Mouse (Mus musculus) megakaryocyte, embryonic 14.5 days (primary cell): ENCODE data around the gene Panx1. TPM values are rescaled to one million over a fixed set of nuclear protein-coding genes. Genes with fewer than 3 reads are reported as not detected.

Experiments
- H3K27me3 ChIP-seq: replicated peaks from 2 replicates; pipeline ENCODE3; 2012; ENCODE audit warnings: inconsistent platforms
- H3K36me3 ChIP-seq: replicated peaks from 2 replicates; pipeline ENCODE3; 2012; ENCODE audit warnings: low read length, inconsistent platforms, mixed read lengths
- H3K4me1 ChIP-seq: 2 replicates; pipeline ENCODE4 v1.6.1; 2012; ENCODE audit warnings: inconsistent platforms
- H3K4me3 ChIP-seq: replicated peaks from 2 replicates; pipeline ENCODE3; 2012; ENCODE audit warnings: moderate library complexity, mild to moderate bottlenecking, inconsistent platforms
- H3K9me3 ChIP-seq: 2 replicates; pipeline ENCODE4 v1.6.1; 2012; ENCODE audit warnings: inconsistent platforms
- FLI1 ChIP-seq: IDR thresholded peaks from 2 replicates; pipeline ENCODE4 v1.6.1; 2012; ENCODE audit warnings: low read length, inconsistent platforms, mixed read lengths
- GATA1 ChIP-seq: IDR thresholded peaks from 3 replicates; pipeline ENCODE4 v1.6.1; 2012; ENCODE audit warnings: mixed read lengths, low read length, inconsistent platforms, borderline replicate concordance
- polyA plus RNA-seq: library from polyadenylated mRNA; stranded (reverse); fragments of >175 nt; gene quantifications from 2 replicates; pipeline ENCODE4 v1.2.3, GENCODE M21; 2012; ENCODE audit warnings: low replicate concordance; ENCODE audit not compliant: insufficient read depth

Gene Panx1
- polyA plus RNA-seq, 1 experiment = 13.0 TPM

DNA sequence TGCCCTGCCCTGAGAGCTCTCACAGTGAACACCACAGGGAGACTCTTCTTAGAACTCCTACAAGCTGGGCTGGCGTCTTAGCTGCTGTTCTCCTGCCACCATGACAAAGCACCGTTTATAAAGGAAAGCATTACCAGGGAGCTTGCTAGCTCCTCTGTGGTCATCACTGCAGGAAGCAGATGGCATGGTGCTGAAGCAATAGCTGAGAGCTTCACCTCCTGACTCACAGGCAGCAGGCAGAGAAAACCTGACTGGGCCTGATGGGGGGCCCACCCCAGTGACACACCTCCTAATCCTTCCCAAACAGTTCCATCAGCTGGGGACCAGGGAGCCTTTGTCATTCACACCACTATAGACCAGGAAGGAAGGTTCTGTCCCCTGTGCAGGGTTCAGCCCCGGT is 7.6 kb downstream of the Panx1 start:
- peaks cover 81% of the 10 kb centered on the region for H3K4me1 ChIP-seq
- H3K9me3 ChIP-seq = peaks cover 35% of the 10 kb centered on the region
- no peaks in the 10 kb centered on the region for H3K27me3 ChIP-seq
- H3K4me3 ChIP-seq = peak overlapping the region; percentile 87
- TF ChIP-seq FLI1 (peak; percentile 90), GATA1 (peak; percentile 65)
- peaks cover 57% of the 10 kb centered on the region for H3K36me3 ChIP-seq

DNA sequence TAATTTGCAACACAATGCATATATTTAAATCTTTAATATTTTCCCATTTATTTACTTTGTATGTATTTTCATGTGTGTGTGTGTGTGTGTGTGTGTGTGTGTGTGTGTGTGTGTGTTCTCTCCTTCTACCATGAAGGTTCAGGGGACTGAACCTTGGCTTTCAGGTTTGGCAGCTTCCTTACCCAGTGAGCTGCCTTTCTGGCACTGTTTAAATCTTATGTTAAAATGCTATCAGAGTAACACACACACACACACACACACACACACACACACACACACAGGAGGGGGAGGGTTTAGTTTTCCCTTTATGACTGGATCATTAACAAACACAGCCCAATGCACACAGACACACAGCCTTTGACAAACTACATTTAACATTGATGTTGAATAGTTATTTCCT is 8.0 kb downstream of the Panx1 start:
- peaks cover 35% of the 10 kb centered on the region for H3K9me3 ChIP-seq
- TF ChIP-seq GATA1 (no peak), FLI1 (no peak)
- peaks cover 57% of the 10 kb centered on the region for H3K36me3 ChIP-seq
- peak overlapping the region; percentile 87 for H3K4me3 ChIP-seq
- H3K4me1 ChIP-seq = peaks cover 80% of the 10 kb centered on the region
- no peaks in the 10 kb centered on the region for H3K27me3 ChIP-seq

DNA sequence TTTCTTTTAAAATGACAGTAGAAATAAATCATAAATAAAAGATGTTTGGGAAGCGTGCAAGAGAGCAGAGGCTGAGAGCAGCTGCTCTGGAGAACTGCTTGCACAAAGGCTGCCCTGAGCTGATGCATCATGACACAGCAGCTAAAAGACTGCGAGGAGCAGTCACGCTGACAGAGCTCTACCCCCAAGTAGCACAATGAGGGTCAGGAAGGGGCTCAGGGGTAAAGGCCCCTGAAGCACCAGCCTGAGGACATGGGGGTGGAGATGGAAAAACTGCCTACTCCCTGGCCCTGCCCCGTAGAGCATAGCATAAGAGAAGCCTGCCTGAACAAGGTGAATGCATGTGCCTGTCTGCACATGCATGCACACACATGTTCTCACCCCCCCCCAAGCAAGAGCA is 8.5 kb downstream of the Panx1 start:
- no peaks in the 10 kb centered on the region for H3K27me3 ChIP-seq
- TF ChIP-seq GATA1 (no peak), FLI1 (no peak)
- peaks cover 78% of the 10 kb centered on the region for H3K4me1 ChIP-seq
- H3K36me3 ChIP-seq = peaks cover 56% of the 10 kb centered on the region
- peak overlapping the region; percentile 87 for H3K4me3 ChIP-seq
- peaks cover 31% of the 10 kb centered on the region for H3K9me3 ChIP-seq

DNA sequence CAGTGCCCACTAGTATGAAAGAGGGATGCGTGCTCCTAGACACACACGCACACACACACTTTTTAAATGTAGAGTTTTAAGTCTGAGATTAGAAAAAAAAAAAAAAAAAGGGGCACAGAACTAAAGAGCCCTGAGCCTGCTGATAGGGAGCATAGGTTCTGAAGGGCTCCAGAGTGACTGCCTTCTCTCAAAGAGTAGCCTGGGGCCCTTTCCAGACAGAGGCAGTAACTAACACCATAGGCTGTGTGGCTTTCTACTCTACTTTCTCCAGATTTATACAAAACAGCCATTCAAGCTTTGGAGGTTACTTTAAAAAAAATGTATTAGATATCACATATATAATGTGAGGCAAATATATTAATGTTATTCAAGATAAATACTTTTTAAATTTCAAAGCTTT is 8.9 kb downstream of the Panx1 start:
- Histone ChIP-seq H3K4me3 (peak overlapping the region; percentile 78), H3K36me3 (peaks cover 56% of the 10 kb centered on the region), H3K27me3 (no peaks in the 10 kb centered on the region), H3K9me3 (peaks cover 27% of the 10 kb centered on the region), H3K4me1 (peaks cover 78% of the 10 kb centered on the region)
- TF ChIP-seq FLI1 = no peak
- no peak for TF ChIP-seq GATA1

DNA sequence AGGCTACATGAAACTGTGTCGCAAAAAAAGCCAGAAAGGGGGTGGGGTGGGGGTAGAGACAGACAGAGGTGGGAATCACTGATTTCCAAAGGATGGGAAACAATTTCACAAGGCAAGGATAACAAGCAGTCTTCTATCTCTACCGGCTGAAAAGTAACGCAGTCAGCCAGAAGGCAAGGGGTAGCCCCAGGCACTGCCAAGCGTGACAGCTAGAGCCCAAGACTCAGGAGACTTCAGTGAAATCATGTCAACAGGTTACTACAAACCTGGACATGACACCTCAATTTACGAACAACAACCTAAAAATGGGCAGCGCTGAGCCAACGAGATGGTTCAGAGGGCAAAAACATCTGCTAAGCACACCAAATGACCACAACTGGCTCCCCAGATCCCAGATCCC is 9.3 kb downstream of the Panx1 start:
- Histone ChIP-seq H3K4me1 (peaks cover 75% of the 10 kb centered on the region), H3K27me3 (no peaks in the 10 kb centered on the region), H3K4me3 (peak overlapping the region; percentile 78), H3K9me3 (peaks cover 23% of the 10 kb centered on the region), H3K36me3 (peaks cover 55% of the 10 kb centered on the region)
- no peak for TF ChIP-seq FLI1
- TF ChIP-seq GATA1 = no peak

DNA sequence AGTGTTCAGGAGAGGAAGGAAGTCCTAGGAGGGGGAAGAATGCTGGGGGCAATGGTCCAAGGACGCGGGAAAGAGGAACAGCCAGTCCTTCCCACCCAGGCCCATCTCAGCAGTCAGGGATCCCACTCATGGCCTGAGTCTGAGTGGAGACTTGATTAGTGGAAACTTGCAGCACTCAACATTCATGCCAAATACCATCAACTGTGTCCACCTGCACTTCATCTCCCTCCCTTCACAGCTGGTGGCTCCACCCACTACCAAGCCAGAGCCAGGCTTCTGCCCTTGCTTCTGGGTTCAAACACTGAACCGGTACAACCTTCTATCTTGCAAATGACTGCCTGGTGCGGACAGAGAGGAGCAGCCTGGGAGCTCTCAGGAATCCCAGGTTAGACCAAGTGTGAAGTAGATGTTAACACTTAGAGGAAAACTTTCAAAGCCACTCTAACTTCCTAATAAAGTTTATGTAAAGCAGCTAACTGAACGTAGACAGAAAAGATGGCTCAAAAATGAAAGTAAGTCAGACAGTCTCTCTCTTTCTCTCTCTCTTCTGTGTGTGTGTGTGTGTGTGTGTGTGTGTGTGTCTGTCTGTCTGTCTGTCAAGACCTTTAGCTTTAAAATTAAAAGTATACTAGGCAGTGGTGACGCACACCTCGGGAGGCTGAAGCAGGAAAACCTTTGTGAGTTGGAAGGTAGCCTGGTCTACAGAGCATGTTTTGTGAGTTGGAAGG is 10.6 kb downstream of the Panx1 start:
- TF ChIP-seq GATA1 = no peak
- Histone ChIP-seq H3K36me3 (peaks cover 52% of the 10 kb centered on the region), H3K27me3 (no peaks in the 10 kb centered on the region), H3K9me3 (peaks cover 10% of the 10 kb centered on the region), H3K4me1 (peaks cover 74% of the 10 kb centered on the region), H3K4me3 (peak overlapping the region; percentile 71)

DNA sequence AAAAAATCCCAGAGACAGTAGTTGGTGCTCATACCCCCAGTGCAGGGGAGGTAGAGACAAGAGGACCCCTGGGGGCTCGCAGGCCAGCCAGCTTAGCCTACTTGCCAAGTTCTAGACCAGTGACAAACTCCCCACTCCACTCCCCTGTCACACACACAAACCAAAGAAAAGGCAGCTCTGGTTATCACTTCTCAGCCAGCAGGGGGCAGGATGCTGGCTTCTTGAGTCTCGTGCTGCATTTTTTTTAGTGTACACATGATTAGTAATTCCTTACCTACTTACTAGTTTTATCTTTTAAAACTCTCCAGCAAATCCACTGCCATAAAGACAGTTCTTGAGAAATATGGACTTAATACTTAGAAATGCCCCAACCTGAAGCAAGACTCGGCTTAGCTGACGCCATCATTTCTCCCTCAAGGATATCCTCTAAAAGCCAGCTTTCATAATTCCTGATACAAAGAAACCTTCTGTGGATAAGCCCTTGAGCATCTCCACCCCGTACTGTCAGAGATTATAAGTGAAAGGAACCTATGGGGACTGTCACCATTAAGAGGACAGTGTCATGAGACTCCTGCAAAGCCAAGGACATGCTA is 11.6 kb downstream of the Panx1 start:
- H3K4me3 ChIP-seq = no peak overlapping the region
- peaks cover 55% of the 10 kb centered on the region for H3K36me3 ChIP-seq
- peaks cover 84% of the 10 kb centered on the region for H3K4me1 ChIP-seq
- no peaks in the 10 kb centered on the region for H3K27me3 ChIP-seq
- no peak for TF ChIP-seq GATA1
- TF ChIP-seq FLI1 = no peak
- H3K9me3 ChIP-seq = peaks cover 5% of the 10 kb centered on the region

DNA sequence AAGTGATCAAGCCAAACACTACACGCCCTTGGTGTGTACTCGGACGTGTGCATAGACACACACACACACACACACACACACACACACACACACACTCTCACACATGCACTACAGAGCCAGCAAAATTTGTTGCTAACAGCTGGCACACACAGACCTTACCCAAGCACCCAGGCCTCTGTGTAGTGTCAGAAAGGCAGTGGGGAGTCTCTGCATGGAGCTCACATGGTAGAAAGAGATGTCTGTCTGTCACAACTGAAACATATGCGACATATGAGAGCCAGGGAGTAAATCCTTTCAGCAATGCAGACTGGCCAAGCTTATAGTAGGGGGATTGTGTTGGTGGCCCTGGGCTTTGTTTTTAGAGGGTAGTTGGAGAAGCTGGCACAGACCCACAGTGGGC is 12.5 kb downstream of the Panx1 start:
- peaks cover 88% of the 10 kb centered on the region for H3K4me1 ChIP-seq
- H3K4me3 ChIP-seq = no peak overlapping the region
- H3K27me3 ChIP-seq = no peaks in the 10 kb centered on the region
- peaks cover 59% of the 10 kb centered on the region for H3K36me3 ChIP-seq
- TF ChIP-seq GATA1 (no peak), FLI1 (no peak)
- peaks cover under 1% of the 10 kb centered on the region; the same call in 1 of the 2 replicates for H3K9me3 ChIP-seq

DNA sequence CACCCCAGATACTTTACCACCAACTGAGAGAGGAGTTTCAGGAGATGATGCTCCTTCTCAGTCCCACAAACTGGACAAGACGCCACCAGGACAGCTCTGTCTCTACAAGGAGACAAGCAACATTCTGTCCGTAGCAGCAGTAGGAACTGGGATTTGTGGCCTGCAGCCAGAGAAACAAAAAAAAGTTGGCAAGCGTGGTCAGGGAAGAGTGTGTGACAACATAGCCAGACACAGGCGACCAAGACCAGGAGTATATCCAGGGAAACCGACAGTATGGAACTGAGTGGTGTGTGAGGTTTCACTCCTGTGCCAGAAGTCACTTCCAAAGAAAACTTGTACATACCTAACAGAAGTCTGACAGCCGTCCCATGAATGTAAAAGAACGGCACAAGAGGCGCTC is 14.5 kb downstream of the Panx1 start:
- Histone ChIP-seq H3K9me3 (peaks cover 6% of the 10 kb centered on the region), H3K4me3 (no peak overlapping the region), H3K27me3 (no peaks in the 10 kb centered on the region), H3K36me3 (peaks cover 79% of the 10 kb centered on the region), H3K4me1 (peaks cover 89% of the 10 kb centered on the region)
- no peak for TF ChIP-seq GATA1
- TF ChIP-seq FLI1 = no peak

DNA sequence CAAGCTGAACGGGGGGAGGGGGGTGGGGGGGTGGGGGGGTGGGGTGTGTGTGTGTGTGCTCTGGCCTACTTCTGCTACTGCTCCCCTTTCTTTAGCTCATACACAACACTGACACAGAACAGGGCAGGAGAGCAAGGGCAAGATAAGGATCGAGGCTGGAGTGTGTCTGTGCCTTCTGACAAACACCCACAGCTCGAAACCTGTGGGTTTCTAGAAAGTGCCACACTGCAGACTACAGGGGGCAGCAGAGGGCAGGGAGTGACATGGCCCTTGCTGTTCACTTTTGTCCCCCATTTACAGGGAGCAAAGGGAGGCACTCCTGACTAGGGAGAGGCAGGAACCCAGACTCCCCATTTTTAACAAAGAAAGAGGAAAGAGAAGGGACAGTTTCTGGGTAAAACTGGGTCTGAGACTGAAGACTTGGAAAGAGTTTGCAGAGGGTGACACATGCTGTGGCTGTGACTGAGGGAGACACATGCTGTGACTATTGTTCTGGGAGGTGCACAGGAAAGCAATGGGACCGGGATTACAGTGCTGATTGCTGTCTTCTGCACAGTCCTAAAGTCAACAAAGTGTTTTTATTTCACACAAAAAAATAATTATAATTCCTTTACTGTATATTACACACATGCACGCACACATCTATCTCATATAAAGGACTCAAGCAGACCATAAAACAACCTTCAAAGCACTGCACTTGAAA is 16.1 kb downstream of the Panx1 start:
- Histone ChIP-seq H3K36me3 (peaks cover 74% of the 10 kb centered on the region), H3K4me1 (peaks cover 80% of the 10 kb centered on the region), H3K27me3 (no peaks in the 10 kb centered on the region), H3K4me3 (no peak overlapping the region), H3K9me3 (peaks cover 6% of the 10 kb centered on the region)
- TF ChIP-seq FLI1 = no peak
- TF ChIP-seq GATA1 = no peak
